Mouse (Mus musculus) cerebellum, adult 9-11 months (tissue): ENCODE measurements at regions not wholly inside any gene's neighbourhood (a gene's known extent, or its start where the extent isn't known, plus 50 kb on each side); places are given as distances from the start of the nearest gene placed in this dataset.
"Not testable (repeated sequence)": the region's sequence is repeated elsewhere in the genome, so short reads cannot be mapped to it uniquely, and the experiment has no call there.

Experiments
- DNase-seq: peaks from one replicate; pipeline ENCODE4 v3.0.0; 2022

DNA sequence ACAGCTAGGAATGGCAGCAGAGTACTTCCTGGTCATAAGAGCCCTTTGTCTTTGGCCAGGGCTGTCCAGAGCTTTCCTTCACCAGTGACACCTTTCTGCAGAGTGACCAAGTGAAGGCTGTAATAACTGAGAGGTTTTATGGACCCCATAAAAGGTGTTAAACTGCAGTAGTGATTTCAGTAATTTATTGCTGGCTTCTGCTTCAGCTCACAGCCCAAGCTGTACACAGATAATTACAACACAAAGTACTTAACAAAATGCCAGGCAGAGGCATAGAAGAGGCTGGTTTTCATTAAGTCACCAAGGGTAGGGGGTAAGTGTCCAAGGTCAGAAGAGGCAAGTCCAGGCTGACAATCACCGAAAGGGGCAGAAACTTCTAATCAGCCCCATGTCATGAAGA is 83.8 kb downstream of the Eif4e start:
- no peak for DNase-seq

DNA sequence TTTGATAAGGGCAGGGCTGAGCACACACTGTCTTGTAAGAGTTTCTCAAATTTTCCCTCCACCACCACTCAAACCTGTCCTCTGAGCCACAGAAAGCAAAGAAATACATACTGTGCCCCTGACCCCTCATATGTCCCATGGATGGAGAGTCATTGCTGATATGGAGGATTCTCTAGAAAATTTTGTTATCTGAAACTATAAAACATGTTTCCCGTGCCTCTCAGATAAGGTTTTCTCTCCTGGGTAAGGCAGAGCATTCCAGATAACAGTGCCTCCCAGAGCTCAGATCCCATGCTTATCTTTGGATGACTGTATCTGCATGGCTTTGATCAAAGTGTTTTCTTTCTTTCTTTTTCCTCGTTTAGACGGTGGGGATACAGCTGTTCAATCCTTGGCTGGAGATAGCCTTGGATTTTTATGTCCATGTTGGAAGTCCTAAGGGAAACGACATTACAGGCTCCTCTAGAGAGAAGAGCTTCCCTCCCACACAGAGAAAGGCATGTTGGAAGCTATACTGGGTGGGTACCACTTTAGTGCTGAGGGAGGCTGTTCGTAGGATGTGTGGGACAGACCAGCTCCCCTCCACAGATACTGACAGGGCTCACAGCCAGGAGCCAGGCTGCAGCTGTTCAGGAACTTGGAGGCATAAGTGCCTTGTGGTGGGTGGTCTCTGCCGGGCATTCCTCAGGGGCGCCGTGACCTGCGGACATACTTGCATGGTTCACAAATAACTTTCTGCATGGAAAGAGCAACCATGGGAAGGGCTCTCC is 87.1 kb downstream of the Eif4e start:
- no peak for DNase-seq

DNA sequence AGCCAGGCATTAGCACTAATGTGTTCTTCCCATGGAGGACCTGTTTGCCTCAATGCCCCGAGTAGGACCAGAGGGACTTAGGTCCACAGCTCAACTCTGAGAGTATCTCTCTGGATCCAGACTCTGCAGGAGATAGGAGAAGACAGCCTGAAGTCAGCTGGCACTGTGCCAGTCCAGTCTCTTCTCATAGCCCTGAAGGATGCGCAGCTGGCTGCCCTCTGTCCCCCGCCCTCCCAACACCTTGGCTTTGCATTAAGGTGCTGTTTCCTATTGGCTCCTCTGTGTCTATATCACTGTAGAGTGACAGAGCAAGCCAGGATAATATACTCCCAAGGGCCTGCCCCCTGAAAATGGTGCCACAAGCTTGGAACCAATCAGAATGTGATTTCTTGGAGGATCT is 87.7 kb downstream of the Eif4e start:
- DNase-seq = no peak

DNA sequence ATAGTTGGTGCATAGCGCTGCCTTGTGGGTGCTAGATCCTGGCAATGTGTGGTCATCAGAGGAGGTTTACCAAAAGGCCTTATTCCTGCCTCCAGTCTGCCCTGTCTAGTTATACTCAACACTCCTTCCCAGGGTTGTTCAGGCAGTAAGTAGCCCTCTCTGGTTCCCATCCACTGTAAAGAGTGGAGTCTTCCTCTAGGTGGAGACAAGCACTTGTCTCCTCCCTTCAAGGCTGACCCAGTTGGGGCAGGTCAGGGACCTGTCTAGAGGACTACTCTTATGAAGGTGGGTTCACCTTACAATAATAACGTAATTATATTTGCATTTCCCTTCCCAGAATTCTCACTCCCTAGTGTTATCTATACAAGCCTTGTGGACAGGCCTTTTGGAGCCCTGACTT is 88.9 kb downstream of the Eif4e start:
- no peak for DNase-seq

DNA sequence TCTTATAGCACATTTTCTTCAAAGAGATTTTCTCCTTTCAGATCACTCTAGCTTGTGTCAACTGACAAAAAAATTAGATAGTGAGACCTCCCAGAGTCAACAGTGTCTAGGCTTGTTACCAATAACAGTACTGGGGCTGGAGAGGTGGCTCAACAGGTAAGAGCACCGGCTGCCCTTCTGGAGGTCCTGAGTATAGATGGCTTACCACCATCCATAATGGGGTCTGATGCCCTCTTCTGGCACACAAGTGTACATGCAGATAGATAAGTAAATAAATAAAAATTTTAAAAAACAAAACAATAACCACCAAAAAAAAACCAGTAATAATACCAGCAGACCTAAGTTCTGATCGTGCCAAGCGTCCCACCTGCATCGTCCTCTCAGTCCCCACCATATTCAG is 94.3 kb downstream of the Eif4e start:
- no peak for DNase-seq

DNA sequence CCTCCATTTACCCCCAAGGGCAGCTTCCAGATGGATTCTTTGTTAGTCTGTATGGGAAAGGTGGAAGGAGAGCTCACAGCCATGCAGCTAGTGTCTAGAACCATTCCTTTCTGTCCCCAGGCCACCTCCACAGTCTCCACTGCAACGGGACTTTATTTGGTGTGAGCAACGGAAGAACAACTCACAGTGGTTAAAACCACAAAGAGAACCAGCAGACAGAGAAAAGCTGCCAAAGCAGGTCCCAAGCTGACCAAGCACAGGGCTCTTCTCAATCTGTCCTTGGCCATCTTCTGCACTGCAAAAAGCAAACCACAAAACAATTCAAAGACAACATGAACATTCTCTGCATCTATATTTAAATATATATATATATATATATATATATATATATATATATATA is 98.1 kb downstream of the Eif4e start:
- DNase-seq = no peak

DNA sequence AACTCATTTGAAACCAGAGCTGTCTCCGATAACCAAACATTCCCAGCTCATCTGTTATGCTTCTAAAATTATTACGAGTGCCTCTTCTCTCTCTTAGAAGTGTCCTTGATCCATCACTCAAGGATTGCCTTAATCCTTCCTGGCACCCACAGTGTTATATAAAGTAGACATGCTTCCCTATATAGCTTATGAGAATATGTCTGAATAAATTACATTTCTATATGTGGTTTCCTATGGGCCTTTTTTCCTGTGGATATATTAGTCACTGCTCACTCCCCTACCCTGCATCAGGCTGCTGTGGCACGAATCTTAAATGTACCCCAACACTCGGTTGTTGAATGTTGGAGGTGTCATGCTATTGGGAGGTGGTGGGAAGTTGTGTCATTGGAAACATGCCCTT is 100.3 kb downstream of the Eif4e start:
- DNase-seq = no peak

DNA sequence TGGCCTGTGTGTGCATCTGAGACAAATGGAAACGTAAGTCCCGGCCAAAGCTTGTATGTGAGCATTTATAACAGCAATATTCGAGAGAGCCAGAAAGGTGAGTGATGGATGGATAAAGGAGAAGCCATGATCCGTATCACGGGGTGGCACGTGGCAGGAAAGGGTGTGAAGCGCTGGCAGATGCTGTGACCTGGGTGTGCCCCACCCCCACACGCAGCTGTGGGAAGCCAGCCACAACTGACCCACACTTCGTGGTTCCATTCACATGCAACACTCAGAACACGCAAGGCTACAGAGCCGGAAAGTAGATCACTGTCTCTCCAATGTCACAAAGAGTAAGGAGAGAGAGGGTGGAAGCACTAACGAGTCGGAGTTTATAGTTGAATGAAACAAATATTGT is 104.3 kb downstream of the Eif4e start:
- DNase-seq = no peak

DNA sequence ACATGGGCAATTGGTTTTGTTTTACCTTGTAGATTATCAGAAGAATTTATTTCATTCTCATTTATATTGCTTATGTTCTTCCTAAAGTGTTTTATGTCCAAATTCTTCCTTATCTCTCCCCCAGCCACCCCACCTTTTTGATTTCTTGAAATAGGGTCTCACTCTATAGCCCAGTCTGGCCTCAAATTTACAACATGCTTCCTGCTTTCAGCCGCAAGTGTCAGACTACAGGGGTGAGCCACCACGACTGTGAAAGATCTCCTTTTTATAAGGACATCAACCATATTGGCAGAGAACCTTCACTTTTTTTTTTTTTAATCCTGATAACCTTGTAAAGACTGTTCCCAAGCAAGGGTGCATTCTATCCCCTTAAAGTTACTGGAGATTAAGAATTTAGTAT is 106.1 kb downstream of the Eif4e start:
- DNase-seq = no peak

DNA sequence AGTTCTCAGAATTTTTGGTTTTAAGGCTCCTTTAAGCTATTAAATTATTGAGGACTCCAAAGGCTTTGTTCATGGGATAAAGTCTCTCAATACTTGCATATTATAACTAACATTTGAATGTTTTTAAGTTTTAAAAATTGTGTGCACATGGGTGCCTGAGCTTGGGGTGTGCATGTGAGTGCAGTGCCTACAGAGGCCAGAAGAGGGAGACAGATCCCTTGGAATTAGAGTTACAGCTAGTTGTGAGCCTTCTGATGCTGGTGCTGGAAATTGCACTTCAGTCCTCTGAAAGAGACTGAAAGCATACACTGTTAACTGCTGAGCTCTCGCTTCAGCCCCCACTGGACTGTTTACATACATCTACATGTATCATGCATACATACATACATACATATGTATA is 100.0 kb upstream of the Tspan5 start:
- no peak for DNase-seq

DNA sequence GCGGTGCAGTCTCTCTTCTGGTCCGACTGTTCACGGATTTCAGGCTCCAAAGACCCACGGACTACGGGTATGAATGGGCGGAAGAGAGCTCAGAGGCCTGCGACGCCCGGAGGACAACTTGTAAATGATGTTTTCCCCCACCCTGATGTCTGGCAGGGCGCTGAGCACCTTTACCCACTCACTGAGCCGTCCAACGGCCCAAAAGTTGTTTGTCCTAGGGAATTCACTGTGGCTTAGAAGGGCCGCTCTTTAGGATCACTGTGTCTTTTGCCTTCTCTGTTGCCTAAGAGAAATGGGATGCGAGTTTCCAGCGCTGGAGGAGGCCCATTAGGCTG is 98.1 kb upstream of the Tspan5 start:
- no peak for DNase-seq

DNA sequence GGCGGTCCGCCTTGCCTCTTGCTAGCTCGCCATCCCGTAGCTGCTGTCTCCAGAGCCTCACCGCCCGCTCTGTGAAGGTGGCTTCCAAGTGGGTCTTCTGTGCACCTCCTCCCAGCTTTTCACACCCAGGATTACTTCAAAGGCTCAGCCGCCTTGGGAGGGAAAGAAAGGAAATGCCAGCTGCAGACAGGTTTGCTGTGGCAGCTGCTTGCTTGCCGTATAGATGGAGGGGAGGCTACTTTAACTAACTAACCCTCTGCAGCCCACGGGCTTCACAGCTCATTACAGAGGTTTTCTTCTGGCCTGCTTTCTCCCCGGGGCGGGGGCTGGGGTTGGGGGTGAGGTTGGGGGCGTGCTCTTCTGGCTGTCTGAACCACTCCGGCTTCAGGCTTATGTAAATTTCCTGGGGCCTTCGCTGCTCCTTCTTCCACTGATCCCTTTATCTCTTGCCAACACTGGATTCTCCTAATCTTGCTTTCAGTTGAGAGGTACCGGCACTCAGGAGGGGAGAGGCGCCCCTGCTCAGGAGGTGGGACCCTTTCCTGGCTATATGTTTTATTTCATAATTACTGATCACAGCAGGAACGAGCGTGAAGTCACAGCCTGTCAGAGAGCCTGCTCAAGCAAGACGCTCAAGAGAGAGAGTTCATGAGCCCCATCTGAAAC is 97.6 kb upstream of the Tspan5 start:
- peak; percentile 5 for DNase-seq

DNA sequence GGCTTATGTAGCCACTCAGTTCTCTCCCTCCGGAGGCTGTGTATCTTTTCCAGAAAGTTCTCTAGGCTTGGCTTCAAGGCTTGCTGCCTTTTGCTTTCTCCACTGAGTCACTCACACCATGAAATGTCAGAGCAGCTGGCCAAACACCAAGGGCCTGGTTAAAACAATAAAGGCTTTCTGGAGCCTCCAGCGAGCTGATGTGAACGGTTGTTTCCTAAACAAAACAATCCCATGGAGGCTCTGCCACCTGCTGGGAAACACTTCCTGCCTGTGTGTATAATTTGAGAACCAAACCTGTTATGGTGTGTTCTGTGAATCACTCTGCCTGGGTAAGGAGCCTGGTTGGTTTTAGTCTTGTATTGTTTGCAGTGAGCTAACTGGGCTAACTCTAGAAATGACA is 96.7 kb upstream of the Tspan5 start:
- DNase-seq = peak; percentile 15

DNA sequence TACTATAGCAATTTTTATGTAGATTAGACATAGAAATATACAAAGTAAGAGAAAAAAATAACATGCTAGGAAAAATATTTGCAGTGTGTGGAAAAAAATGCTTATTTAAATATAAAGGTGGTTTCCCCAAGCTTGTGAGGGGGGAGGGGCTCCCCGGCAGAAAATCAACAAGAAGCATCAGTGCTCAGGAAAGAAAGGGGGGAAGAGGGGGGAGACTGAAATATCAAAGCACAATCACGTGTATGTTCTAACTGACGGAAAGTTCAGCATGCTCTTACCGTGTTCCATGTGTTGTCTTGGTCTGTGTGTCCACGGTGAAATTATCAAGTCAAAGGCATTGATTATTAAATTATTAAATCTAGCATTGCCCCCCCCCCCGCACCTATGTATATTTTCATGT is 92.3 kb upstream of the Tspan5 start:
- no peak for DNase-seq

DNA sequence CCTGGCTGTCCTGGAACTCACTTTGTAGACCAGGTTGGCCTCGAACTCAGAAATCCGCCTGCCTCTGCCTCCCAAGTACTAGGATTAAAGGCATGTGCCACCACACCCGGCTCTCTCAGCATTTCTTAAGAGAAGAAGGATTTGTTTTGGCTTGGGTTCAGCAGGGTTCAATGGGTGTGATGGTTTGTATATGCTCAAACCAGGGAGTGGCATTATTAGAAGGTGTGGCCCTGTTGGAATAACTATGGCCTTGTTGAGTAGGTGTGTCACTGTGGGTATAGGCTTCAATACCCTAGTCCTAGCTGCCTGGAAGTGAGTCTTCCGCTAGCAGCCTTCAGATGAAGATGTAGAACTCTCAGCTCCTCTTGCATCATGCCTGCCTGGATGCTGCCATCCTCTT is 91.3 kb upstream of the Tspan5 start:
- not testable (repeated sequence) for DNase-seq

DNA sequence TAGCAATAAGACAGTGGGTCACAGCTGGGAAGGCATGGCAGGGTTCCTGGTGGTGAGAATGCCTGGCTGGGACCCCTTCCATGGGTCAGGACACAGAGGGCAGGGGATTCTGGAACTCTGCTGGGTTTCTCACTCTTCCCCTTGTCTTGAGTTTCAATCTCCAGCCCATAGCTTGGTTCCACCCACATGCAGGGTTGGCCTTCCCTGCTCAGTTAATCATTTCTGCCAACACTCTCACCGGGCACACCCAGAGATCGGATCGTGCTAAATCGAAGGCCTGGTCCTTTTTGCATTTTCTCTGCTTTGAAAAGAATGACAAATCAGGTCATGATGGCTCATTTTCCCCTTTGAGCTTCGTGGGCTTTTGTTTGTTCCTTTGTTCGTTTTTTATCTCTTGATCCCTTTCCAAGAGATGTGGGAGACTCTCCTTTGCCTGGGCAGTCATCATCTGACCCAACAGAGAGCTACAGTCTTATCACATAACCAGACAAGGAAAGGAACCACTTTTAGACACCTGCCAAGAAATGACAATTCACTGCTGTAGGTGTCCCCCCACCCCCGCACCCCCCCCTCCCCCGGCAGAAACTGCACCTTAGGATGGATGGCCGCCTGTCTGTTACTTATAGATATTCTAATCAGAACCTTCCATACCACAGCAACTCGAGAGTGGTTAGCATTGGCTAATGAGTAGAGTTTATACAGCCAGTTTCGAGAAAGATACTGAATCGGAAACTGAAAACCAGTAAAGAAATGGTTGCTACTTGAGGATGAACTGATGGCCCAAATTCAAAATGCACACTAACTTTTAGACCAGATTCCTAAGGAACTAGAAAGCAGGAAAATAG is 90.4 kb upstream of the Tspan5 start:
- no peak for DNase-seq

DNA sequence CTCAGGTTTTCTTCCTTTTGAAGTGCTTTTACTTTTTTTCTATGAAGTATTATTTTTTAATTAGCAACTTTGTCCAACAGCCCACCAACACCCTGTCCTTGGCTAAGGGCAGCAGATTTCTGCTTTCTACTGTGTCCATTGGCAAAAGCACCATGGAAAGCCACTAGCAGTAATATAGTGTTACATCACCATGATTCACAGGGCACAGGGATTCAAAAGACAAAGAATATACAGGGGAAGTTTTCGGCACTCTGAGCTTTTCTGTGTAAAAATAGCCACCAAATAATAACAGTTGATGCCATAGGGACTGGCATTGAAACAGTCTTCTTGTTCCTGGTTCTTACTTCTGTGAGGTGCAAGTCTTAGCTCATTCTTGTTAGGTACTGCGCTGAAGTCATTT is 89.8 kb upstream of the Tspan5 start:
- DNase-seq = no peak

DNA sequence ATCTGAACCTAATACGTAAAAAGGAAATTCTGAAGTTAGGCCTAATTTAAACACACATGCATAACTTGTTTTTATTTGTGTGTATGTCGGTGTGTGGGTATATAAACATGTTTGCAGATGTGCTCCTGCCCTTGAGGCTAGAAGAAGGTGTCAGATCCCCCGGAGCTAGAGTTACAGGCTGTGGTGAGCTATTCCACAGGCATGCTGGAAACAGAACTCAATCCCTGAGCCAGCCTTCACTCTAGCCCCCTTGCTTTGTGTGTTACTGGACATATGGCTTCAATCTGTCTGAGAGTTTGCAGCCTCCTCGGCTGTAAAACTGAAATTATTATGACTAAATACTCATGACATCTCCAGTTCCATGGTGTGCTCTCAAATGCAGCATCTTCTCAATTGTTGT is 89.3 kb upstream of the Tspan5 start:
- DNase-seq = no peak

DNA sequence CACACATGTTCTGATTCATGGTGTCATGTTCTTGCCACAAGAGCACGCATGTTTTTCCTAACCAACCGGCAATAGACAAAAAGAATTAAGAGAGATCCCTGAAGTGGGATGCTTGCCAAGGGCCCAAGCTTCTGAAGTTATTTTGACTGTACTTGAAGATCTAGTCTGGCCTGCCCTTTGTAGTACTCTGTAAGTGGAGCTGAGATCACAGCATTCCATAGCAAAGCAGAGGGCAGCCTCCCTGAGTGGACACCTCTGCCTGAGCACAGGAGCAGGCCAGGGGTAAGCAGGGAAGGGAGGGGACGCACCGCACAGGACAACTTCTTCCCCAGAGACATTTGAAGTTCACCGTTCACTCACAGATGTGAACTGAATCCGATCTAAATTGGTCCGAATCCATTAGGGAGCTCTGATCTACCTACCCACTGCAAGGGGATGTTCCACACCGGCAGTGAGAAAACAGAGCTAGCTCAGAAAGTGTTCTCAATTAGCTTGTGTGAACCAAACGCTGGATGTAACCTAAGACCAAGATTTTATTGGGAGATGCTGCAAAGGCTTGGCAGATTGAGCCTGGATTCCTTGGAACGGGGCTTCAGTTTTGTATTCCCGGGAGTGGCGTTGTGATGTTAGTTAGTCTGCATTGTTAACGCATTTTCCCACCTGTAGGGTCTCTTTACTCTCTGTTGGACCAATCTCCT is 88.3 kb upstream of the Tspan5 start:
- no peak for DNase-seq

DNA sequence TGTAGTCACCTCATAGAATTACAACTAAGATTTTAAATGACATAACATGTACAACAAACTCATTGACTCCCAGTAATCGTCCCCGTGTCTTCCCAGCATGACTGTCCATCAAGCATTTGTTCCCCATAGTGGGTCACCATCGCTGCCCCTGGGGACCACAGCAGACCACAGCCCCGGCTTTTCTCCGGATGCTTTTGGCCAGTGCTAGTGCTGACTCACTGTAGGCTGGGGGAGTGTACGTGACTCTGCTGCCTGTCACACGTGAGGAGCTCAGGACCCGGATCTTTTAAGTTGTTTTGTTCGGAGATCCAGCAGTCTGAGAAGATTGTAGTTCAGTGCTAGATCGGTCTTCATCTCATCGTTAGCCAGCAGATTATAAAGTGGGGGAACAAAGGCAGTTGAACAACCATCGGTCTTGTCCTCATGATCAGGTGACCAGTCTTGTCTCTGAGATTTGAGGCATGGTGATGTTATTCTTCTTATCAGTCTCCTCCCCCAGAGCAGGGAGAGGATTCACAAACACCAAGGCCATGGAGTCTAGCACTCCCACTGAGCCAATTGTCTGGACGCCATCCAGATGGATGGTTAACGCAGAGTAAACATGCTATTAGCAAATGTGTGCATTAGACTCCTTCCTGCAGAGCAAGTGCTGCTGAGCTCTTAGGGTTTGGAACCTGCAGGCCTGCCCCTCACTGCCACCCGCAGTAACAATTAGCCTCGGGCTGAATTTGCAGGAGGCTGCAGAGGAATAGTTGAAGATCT is 87.2 kb upstream of the Tspan5 start:
- DNase-seq = no peak

DNA sequence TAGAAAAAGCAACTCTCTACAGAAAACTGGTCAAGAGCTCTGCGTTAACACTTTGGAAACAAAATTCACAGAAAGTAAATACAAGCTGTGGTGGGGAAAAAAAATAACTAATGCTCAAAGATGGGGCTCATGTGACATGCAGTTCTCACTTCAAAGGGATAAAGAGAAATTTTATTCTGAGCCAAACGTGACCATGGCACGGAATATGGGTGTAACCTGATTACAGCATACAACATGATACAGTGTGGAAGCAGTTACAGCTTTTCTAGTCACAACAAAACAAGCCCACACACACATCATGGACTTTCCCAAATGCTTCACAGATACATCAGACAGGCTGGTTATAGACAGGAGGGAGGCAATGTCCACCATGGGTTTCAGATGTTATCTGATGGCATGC is 86.5 kb upstream of the Tspan5 start:
- no peak for DNase-seq

DNA sequence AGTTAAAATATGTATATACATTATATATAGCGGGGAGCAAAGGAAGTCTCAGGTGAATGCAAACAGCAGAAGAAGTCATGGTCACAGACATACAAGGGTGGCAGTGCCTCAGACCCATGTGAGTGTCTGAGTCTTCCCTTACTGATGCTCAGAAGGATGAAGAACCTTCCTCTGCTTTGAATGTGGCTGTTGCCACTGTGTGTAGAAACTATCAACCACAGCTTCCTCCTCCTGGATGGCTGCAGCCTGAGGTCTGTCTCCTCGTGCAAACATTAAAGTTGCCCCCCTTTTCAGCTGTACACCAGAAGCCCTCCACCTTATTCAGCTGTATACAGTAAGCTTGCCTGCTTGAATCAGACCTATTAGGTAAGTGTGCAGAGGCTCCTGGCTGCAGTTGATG is 79.4 kb upstream of the Tspan5 start:
- no peak for DNase-seq
